Mouse (Mus musculus) mouse trophoblast stem cell (cell line): ENCODE data around the gene Zfp760.
"Not testable (repeated sequence)": the region's sequence is repeated elsewhere in the genome, so short reads cannot be mapped to it uniquely, and the experiment has no call there.

Experiments used
- in situ Hi-C, 2 experiments: fragments of 300-500 bp; cut with MseI, MboI; formaldehyde crosslinking; loops; 2 replicates in 1 of 2; 3 replicates in 1 of 2; pipeline ENCODE4 v1.15.1; 2025

Zfp760 gene

DNA sequence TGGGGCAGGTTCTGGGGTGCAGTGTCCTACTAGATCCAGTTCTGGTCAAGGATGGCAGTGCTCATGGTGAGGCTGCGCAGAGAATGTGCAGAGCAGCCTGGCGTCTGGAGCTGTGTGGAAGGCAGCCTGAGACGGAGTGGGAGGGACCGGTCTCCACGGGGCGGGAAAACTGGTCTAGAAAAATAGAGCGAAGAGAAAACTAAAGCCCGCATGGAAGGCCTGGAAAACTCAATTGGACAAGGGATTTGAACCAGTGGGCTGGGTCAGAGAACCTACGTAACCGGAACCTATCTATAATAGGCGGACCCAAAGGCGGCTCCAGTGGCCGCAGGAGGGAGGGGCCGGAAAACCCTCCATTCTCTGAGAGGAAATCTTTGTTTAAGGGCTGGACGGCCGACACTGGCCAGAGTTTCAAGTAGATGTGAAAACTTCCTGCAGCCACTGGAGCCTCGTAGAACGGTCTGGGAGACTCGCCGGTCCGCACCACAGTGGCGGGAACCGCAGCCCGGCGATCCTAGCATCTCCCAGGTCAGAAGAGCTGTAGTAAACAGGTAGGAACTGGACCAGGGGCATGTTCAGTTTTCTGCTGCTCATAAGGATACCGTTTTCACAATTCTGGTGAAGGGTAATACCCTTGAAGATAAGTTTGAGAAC, at the start of gene Zfp760:
TSS of gene Zfp760 (plus strand) at position 399 of the 654 bp plus-strand sequence.
- in situ Hi-C loops: no loop called here

DNA sequence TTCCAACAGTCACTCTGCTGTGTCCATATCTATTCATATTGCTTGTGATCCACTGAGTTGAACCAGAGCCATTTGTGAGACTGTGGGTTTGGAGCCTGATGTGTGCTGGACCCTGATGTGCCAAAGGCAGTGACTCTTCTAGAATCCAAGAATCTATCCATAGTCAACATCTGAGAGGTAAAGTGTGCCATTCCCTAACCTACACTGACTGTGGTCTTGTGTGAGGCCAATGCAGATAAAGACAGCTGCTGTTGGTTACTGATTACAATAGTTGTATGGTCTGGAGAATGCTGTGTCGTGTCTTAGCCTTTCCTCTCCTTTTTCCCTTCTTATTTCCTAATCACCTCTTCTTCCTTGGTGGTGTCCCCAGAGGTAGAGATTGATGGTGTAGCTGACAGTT, 28.7 kb upstream of the Zfp760 start:
- in situ Hi-C loops: not testable (repeated sequence)

DNA sequence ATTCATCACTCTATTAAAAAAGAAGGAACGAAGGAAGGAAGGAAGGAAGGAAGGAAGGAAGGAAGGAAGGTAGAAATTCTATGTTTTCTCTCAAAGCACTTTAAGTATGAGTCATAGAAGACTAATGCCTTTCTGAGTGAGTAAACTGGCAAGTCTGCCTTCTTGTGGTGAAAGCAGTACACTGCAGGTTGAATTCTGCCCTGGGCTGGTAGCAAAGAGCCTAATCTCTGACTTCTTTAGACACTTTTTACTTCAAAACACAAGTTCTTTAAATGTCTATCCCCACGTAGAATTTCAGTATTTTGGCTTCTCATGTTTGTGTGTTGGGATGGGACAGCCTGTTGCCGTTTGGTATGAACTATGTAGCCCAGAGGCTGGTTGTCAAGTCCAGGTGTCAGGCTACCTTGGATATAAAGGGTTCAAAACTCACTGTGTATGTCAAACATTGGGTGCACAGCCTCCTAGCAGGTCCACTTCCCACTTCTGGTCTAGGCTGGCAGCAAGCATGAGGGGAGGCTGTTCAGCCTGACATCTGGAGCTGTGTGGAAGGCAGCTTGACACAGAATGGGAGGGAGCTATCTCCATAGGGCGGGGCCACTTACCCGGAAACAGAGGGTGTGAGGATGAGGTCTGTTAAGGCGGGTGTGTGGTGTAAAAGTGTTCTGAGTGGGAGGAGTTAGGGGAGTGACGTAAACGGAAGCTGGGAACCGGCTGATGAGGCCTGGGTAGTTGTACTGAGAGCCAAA, 28.1 kb upstream of the Zfp760 start:
- in situ Hi-C loops: no loop called here

DNA sequence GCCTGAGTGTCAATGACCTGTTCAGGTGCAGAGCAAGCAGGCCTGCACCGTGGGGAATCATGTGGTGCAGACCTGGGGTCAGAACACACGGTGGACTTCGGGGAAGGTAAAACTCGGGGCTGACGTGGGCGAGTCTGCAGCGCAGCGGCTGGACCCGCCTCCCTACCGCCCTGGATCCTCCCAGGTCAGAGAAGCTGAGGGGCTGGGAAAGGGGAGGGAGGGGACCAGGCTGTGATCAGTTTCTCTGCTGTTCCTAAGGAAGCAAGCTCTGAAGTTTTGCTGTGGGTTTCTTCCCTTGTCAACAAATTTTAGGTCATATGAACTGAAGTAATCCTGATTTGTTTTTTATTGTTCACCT, 27.5 kb upstream of the Zfp760 start:
- in situ Hi-C loops: not testable (repeated sequence)

DNA sequence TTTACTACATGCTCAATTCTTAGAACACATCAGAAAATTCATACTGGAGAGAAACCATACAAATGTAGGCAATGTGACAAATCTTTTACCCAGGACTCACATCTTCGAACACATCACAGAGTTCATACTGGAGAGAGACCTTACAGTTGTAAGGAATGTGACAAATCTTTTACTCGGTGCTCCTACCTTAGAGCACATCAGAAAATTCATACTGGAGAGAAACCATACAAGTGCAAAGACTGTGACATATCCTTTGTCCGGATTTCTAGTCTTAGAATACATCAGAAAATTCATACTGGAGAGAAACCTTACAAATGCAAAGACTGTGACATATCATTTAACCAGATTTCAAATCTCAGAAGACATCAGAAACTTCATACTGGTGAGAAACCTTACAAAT, 16.0 kb upstream of the Zfp760 start, which contains the start of gene Gm10226:
TSS of gene Gm10226 (plus strand) at position 301 of the 400 bp plus-strand sequence.
- in situ Hi-C loops: no loop called here

DNA sequence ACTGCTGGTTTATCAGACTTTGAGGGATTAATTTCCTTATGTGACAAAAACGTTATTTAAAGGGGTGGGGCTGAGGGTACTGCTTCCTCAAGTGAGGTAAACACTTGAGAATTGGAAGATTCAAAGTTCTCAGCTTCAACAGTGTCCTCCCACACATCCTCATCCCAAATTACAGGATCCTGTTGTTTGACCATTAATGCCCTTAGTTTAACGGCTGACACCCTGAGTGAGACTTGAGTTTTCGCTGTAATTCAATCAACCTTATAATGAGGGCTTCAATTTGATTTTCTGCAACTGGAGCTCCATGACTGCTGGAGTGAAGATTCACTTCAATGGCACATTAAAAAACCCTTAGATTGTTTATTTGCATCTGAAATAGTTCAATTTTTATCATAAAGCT, 14.2 kb upstream of the Zfp760 start:
- in situ Hi-C loops: no loop called here

DNA sequence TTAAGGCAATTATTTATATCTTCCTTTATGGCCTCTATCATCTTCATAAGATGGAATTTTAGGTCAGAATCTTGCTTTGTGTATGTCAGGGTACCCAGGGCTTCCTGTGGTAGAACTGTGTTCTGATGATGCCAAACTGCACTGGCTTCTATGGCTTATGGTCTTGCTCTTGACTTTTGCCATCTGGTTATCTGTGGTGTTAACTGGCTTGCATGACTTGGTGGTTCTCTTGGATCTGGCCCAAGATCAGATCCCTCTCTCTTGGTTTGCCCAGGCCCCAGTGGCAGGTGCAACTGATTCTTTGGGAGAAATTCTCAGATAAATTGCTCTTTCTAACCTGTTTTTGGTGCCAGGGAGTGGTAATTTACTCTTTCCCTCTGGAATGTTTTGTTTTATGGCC, 11.5 kb upstream of the Zfp760 start:
- in situ Hi-C loops: no loop called here

DNA sequence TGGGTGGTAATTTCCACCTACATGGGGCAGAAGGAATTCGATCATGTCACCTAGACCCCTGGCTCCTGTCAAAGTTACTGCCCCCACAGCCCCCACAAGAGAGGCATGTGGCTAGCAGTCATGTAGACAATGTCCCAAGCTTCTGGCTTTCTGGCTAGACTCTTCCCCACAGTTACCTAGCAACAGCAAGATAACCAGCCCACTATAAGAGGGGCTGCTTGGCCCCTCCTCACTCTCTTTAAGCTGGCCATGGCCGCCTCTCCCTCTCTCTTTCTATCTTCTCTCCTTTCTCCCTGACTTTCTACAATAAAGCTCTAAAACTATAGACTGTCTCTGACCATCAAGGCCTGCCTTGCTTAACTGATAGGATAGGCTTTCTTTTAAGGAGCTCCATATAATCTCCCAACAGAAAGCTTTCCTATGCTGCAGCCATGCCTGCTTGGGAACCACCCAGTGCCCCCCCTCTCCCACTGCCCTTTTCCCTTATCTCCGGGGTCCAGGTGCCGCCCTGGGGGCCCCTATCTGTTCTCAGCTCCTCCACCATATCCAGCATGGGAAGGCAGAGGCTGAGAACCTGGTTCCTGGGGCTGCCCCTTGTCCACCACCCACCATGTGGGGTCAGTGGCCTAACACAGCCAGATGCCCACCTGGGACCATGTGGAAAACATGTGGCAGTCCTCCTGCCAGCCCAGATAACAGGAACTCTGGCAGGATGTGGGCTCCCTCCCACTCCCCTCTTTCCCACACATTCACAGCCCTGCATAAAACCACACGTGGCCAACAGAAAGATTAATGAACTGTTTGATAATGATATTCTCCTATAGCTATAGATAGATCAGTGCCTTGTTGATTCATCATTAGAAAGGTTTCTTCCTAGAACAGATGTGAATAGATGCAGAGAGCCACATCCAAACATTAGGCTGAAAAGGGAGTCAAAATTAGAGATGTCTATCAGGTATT, 5.0 kb upstream of the Zfp760 start:
- in situ Hi-C loops: no loop called here

DNA sequence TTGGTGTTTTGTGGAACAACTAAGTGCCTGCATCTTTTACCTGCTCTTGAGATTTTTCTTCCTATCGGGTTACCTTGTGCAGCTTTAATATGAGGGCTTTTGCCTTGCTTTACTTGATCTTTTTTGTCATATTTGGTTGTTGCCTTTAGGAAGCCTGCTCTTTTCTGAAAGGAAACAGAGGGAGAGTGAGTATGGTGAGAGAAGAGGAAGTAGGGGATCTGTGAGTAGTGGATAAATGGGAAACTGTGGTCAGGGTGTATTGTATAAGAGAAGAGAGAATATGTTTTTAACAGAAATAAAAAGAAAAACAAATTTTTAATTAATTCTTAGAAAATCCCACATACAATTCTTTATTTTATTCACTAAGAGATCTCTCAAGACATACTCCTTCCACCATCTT, 4.1 kb upstream of the Zfp760 start:
- in situ Hi-C loops: no loop called here

DNA sequence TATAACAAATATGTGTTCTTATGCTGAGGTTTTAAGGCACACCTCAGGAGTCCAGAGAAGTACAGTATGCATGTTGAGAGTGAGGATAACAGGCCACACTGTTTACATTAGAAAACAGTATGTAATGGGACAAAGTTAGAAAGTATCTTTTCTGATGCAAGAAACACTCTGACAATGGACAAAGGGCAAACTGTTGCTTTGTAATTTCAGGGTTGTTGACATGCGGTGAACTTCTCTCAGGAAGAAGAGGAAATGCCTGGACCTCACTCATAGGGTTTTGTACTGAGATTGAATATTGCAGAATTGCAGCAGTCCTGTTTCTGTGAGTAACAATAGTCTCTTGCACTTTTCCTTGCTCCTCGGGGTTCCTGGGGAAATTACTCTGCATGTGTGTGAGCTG, 860 bp downstream of the Zfp760 start:
- in situ Hi-C loops: no loop called here

DNA sequence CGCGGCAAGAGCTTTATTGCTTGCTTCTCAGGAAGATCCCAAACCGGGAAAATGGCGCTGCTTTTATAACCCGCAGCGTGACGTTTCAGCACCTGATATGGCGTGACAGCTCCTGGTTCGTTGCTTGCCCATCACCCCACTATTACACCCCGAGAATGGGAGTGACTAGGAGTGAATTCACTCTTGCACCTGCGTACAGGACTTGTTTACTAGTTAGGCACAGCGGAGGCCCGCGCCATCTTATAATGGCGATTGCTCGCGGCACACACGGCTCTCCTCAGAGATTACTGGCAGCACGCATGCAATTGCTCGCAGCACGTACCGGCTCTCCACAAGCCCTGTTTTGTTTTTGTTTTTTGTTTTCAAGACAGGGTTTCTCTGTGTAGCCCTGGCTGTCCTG, 23.0 kb downstream of the Zfp760 start, which contains the start of gene Zfp229:
TSS of gene Zfp229 (plus strand) at position 301 of the 400 bp plus-strand sequence.
- in situ Hi-C loops: not testable (repeated sequence)

DNA sequence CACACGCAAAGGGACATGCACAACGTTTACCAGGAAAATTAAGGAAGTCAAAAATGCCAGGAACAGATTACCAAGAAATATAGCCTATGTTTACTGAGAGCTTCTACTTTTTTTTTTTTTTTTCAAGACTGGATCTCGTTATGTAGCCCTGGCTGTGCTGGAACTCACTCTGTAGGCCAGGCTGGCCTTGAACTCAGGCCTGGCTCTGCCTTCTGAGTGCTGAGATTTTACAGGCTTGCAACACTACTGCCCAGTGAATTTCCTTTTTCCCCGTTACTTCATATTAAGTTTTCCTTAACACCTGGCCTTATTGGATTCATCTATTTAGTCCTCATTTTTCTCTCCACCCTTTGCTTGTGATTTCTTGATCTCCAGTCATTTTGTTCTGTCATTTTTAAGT, 25.5 kb downstream of the Zfp760 start:
- in situ Hi-C loops: no loop called here

DNA sequence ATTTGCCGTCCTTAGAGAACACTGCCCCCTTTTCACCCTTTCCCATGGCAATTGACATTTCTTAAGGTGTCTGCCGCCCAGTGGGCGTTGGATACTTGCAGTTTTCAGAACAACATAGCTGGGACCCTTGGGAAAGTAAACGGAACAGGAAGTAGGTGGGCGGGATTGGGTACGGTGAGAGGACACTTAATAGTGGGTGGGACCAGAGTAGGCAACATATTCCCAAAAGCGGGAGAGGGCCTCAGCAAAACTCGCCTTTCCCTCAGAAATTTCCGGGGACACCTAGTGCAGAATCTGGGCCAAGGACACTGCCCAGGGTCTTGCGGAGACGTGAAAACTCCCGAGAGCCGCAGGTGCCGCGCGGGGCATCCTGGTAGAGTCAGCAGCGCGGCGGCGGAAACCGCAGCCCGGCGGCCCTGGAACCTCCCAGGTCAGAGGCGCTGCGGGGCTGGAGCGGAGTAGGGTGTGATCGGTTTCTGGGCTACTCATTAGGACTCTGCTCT, 26.0 kb downstream of the Zfp760 start:
- in situ Hi-C loops: no loop called here

DNA sequence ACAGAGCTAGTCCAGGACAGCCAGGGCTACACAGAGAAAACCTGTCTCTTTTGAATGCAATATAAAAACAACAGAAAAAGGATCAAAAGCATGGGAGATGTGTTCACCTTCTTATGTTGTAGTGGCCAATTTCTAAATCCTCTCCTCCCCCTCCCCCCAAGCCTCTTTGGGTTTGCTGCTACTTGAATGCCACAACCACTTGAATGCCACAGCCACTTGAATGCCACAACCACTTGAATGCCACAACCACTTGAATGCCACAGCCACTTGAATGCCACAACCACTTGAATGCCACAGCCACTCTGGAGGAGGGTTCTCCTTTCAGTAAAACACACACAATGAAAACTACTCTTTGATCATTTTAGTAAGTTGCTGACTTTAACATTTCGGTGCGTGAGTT, 45.2 kb downstream of the Zfp760 start:
- in situ Hi-C loops: no loop called here

DNA sequence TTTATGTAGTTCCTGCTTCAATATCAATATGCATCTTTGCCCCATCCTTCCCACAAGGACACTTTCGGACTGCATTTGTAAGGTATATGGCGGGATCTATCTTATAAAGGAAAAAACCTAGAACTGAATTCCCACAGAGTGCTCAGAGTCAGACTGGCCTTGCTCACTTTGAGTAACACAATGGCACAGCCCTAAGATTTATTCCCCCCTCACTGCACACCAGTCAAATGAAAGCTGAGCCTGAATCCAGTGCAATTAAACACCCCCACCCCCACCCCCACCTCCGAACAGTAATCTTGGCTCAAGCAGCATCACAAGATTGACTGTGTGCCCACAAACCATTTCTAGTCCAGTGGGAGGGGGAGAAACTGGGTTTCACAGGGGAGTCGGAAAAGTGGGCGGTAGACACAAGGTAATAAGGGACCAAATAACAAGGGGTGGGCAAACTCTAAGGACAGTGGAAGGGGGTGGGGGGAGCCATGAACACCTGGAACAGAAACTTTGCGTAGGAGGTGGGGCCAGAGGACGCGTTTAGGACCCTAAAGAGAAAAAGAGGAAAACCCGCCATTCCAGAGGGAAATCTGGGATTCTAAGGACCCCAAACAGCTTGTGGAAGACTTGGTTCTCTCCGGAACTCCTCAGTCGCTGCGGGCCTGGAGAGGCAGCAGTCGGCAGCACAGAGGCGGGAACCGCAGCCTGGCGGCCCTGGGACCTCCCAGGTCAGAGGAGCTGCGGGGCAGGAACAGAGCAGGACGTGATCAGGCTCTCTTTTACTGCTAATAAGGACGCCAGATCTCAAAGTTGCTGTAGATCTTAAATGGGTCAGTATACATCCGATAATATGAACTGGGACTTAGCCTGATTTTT, 46.0 kb downstream of the Zfp760 start:
- in situ Hi-C loops: no loop called here

DNA sequence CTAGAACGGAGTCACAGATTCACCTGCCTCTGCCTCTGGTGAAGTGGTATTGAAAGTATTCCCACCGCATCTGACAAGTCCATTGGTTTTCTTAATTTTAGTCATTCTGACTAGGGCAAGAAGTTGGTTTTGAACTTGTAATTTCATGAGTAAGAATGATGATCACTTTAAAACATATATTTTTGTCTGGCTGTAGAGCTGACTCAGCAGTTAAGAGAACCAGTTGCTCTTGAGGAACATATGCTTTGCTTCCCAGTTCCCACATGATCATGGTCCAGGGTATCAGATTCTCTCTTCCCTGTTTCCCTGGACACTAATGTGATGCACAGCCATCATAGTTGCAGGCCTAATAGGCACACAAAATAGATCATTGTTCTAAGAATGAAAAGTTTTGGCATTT, 62.8 kb downstream of the Zfp760 start:
- in situ Hi-C loops: no loop called here
